Mouse (Mus musculus) left cerebral cortex, postnatal 25 days (tissue): ENCODE measurements around the gene Nkpd1. TPM values are rescaled to one million over a fixed set of nuclear protein-coding genes. Genes with fewer than 3 reads are reported as not detected.

Experiments used
- DNase-seq, 2 experiments: peaks; one replicate each; pipeline ENCODE4 v3.0.0; 2022; ENCODE audit warnings: low spot score in 2 of 2, mixed read lengths in 1 of 2
- intact Hi-C: fragments of 180-260 bp; cut with DNase I; formaldehyde crosslinking; loops from one replicate; pipeline ENCODE4 v1.15.1; 2025
- total RNA-seq, 2 experiments: library from RNA; stranded (reverse); gene quantifications; 2 replicates each; pipeline ENCODE4 v1.2.3; 2021

Nkpd1 gene
- total RNA-seq, 2 experiments from 2014 or later: 0.64 to 0.87 TPM

- intact Hi-C loops: no loop called here
- DNase-seq: no peak
Measured at GRCm38 (mm10) chr7:19541681-19542154, 24.1 kb downstream of the Nkpd1 start.

GRCm38 (mm10) chr7:19542155-19542691 lies 24.6 kb downstream of the Nkpd1 start:
- peak in 1 of 2 experiments; percentile 42 for DNase-seq
- intact Hi-C loops: no loop called here

GRCm38 (mm10) chr7:19543584-19543983 lies 25.9 kb downstream of the Nkpd1 start:
- intact Hi-C loops: no loop called here
- DNase-seq: no peak

- intact Hi-C loops: no loop called here
- no peak for DNase-seq
Measured at GRCm38 (mm10) chr7:19546007-19546406, 28.4 kb downstream of the Nkpd1 start.

- no peak for DNase-seq
- intact Hi-C loops: no loop called here
Measured at GRCm38 (mm10) chr7:19547344-19547969, 29.8 kb downstream of the Nkpd1 start.

GRCm38 (mm10) chr7:19549394-19549793 lies 31.8 kb downstream of the Nkpd1 start:
- DNase-seq: no peak
- intact Hi-C loops: no loop called here

GRCm38 (mm10) chr7:19551634-19552033 lies 34.0 kb downstream of the Nkpd1 start:
- DNase-seq: no peak
- intact Hi-C loops: no loop called here

GRCm38 (mm10) chr7:19552443-19552842 lies 34.8 kb downstream of the Nkpd1 start:
- DNase-seq: no peak
- intact Hi-C loops: no loop called here

GRCm38 (mm10) chr7:19554168-19554567 lies 36.5 kb downstream of the Nkpd1 start:
- intact Hi-C loops: no loop called here
- peak; percentile 71 to 91 for DNase-seq

- intact Hi-C loops: no loop called here
- no peak for DNase-seq
Measured at GRCm38 (mm10) chr7:19557086-19557485, 39.4 kb downstream of the Nkpd1 start.

- peak in 1 of 2 experiments; percentile 65 for DNase-seq
- intact Hi-C loops: no loop called here
Measured at GRCm38 (mm10) chr7:19557982-19558900, 40.6 kb downstream of the Nkpd1 start.

GRCm38 (mm10) chr7:19558965-19559364 lies 41.3 kb downstream of the Nkpd1 start:
- no peak for DNase-seq
- intact Hi-C loops: no loop called here

- intact Hi-C loops: loop anchor here (2.0 to 5.0 kb wide), 2 partner anchors 52 to 103 kb away; partner anchors contain the start of genes Bloc1s3, Mark4 and Trappc6a
- no peak for DNase-seq
Measured at GRCm38 (mm10) chr7:19560491-19561260, 43.0 kb downstream of the Nkpd1 start.

GRCm38 (mm10) chr7:19561431-19561764 lies 43.8 kb downstream of the Nkpd1 start:
- no peak for DNase-seq
- intact Hi-C loops: loop anchor here (2.0 to 5.0 kb wide), 2 partner anchors 53 to 104 kb away; partner anchors contain the start of genes Bloc1s3, Mark4 and Trappc6a

GRCm38 (mm10) chr7:19561765-19562642 lies 44.4 kb downstream of the Nkpd1 start:
- intact Hi-C loops: loop anchor here (2.0 to 5.0 kb wide), 2 partner anchors 53 to 105 kb away; partner anchors contain the start of genes Bloc1s3, Mark4 and Trappc6a
- DNase-seq: peak; percentile 90 to 92

GRCm38 (mm10) chr7:19562643-19563410 lies 45.2 kb downstream of the Nkpd1 start, which contains the start of gene Ppp1r37:
Ppp1r37 (minus strand) TSS chr7:19563076.
- intact Hi-C loops: loop anchor here (5.0 kb wide), 1 partner anchor 106 kb away; the partner anchor contains the start of gene Mark4
- DNase-seq: no peak

GRCm38 (mm10) chr7:19563884-19564283 lies 46.2 kb downstream of the Nkpd1 start:
- no peak for DNase-seq
- intact Hi-C loops: loop anchor here (5.0 kb wide), 1 partner anchor 107 kb away; the partner anchor contains the start of gene Mark4
